Mouse (Mus musculus) heart, embryonic 13.5 days (tissue): Measurements from ENCODE around the gene Fam83e. TPM values are rescaled to one million over a fixed set of nuclear protein-coding genes. Genes with fewer than 3 reads are reported as not detected.
A peak's percentile ranks its signal among the peaks of the same experiment; 100 is the strongest.

ENCODE experiments used
- ATAC-seq: fragments of 200-750 bp; cut with Nextera tagmentation; 2 replicates; pipeline ENCODE4 v1.8.0; 2017; ENCODE audit warnings: moderate TSS enrichment; ENCODE audit not compliant: insufficient number of reproducible peaks, low FRiP score, low TSS enrichment; ENCODE audit errors: extremely low read depth
- H3K27ac ChIP-seq: fragments of 300-500 bp; sonication (generic); replicated peaks from 2 replicates; pipeline ENCODE4 v1.5.1; 2015; ENCODE audit warnings: moderate library complexity, mild to moderate bottlenecking, inconsistent platforms
- H3K27me3 ChIP-seq: fragments of 300-500 bp; sonication (generic); replicated peaks from 2 replicates; pipeline ENCODE4 v1.6.1; 2015; ENCODE audit warnings: mild to moderate bottlenecking, inconsistent platforms
- H3K36me3 ChIP-seq: fragments of 300-500 bp; sonication (generic); 2 replicates; pipeline ENCODE4 v1.6.1; 2015; ENCODE audit warnings: mild to moderate bottlenecking, inconsistent platforms
- H3K4me1 ChIP-seq: fragments of 300-500 bp; sonication (generic); 2 replicates; pipeline ENCODE4 v1.6.1; 2015; ENCODE audit warnings: inconsistent platforms
- H3K4me2 ChIP-seq: fragments of 300-500 bp; sonication (generic); 2 replicates; pipeline ENCODE4 v1.6.1; 2015; ENCODE audit warnings: inconsistent platforms, mild to moderate bottlenecking, moderate library complexity
- H3K4me3 ChIP-seq: fragments of 300-500 bp; sonication (generic); 2 replicates; pipeline ENCODE4 v1.5.1; 2015; ENCODE audit warnings: moderate library complexity, mild to moderate bottlenecking, inconsistent platforms
- H3K9ac ChIP-seq: fragments of 300-500 bp; sonication (generic); 2 replicates; pipeline ENCODE4 v1.6.1; 2015; ENCODE audit warnings: inconsistent platforms, mild to moderate bottlenecking, moderate library complexity
- H3K9me3 ChIP-seq: fragments of 300-500 bp; sonication (generic); 2 replicates; pipeline ENCODE4 v1.6.1; 2016; ENCODE audit warnings: inconsistent platforms
- WGBS: fragments of 180-500 bp; shearing (Covaris S2); methylation state at CpG from one replicate; pipeline ENCODE4 v1.1.7; 2015; ENCODE audit warnings: mixed read lengths; 5-methylcytosine and 5-hydroxymethylcytosine counted together
- polyA plus RNA-seq: library from polyadenylated mRNA; unstranded; fragments of >200 nt; fragmentation: Nextera tagmentation; extraction: Ambion mirVana; gene quantifications from 2 replicates; pipeline ENCODE4 v1.2.1, GENCODE M21; 2015

The Fam83e gene
- polyA plus RNA-seq, 1 experiment from 2014 or later: 0.20 TPM

DNA sequence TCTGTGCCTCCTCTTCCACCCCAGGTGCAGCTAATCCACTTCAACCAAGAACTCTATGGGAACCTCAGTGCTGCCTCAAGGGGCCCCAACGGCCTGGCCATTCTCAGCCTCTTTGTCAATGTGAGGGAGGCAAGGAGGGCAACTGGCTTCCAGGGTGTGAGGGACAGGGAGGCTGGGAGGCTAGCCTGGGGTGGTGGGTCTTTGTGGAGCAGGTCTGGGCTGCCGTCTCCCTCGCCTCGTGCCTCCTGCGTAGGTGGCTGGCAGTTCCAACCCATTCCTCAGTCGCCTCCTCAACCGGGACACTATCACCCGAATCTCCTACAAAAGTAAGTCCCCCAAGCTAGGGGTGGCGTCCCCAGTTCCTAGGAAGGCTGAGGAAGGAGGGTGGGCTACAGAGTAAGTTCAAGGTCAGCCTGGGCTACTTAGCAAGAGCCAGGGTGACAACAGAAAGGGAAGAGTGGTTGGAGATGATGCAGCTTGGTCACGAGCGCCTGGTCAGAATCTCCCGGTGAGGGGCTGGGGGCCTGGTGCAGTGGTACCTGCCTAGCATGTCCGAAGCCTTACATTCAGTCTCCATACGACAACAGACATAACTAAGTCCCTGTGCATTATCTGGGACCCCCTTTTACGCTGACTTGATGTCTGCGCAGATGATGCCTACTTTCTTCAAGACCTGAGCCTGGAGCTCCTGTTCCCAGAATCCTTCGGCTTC lies 18.0 kb upstream of the Fam83e start:
- no peak overlapping the region for H3K4me3 ChIP-seq
- H3K4me2 ChIP-seq: peak overlapping the region; percentile 99; the same call in 1 of the 2 replicates
- H3K9ac ChIP-seq: peak overlapping the region; percentile 83; the same call in 1 of the 2 replicates
- H3K4me1 ChIP-seq: peaks cover 62% of the 10 kb centered on the region
- H3K27ac ChIP-seq: no peak overlapping the region
- no peaks in the 10 kb centered on the region for H3K36me3 ChIP-seq
- H3K27me3 ChIP-seq: peaks cover 37% of the 10 kb centered on the region
- ATAC-seq: no peak
- WGBS: 86% methylated on average over 17 of the region's 17 CpGs
- no peaks in the 10 kb centered on the region for H3K9me3 ChIP-seq

- H3K9me3 ChIP-seq: no peaks in the 10 kb centered on the region
- ATAC-seq: no peak
- peaks cover 68% of the 10 kb centered on the region for H3K4me1 ChIP-seq
- H3K27me3 ChIP-seq: peaks cover 31% of the 10 kb centered on the region
- H3K4me3 ChIP-seq: peak overlapping the region; percentile 82
- no peaks in the 10 kb centered on the region for H3K36me3 ChIP-seq
- H3K27ac ChIP-seq: peak overlapping the region; percentile 86
- peak overlapping the region; percentile 83 for H3K9ac ChIP-seq
- peak overlapping the region; percentile 99 for H3K4me2 ChIP-seq
- 40% methylated on average over 12 of the region's 12 CpGs for WGBS
Observed at GRCm38 (mm10) chr7:45703521-45704033, 17.4 kb upstream of the Fam83e start.

- H3K27me3 ChIP-seq: peaks cover 25% of the 10 kb centered on the region
- peak overlapping the region; percentile 82 for H3K4me3 ChIP-seq
- H3K4me1 ChIP-seq: peaks cover 73% of the 10 kb centered on the region
- ATAC-seq: 0 out of 2 replicates have a peak, but pooled peaks have one; percentile 6
- peak overlapping the region; percentile 86 for H3K27ac ChIP-seq
- peak overlapping the region; percentile 99 for H3K4me2 ChIP-seq
- H3K9me3 ChIP-seq: no peaks in the 10 kb centered on the region
- no peaks in the 10 kb centered on the region for H3K36me3 ChIP-seq
- under 1% methylated on average over 13 of the region's 13 CpGs for WGBS
- peak overlapping the region; percentile 83 for H3K9ac ChIP-seq
Observed at GRCm38 (mm10) chr7:45704046-45704559, 16.9 kb upstream of the Fam83e start.

- peaks cover 69% of the 10 kb centered on the region for H3K4me1 ChIP-seq
- H3K36me3 ChIP-seq: peaks cover 4% of the 10 kb centered on the region
- H3K9me3 ChIP-seq: no peaks in the 10 kb centered on the region
- H3K4me3 ChIP-seq: peak within 1 kb of the TSS; percentile 82
- H3K9ac ChIP-seq: peak within 1 kb of the TSS; percentile 91
- under 1% methylated on average over 36 of the region's 36 CpGs for WGBS
- peak within 1 kb of the TSS; percentile 92 for H3K27ac ChIP-seq
- peak within 1 kb of the TSS; percentile 99 for H3K4me2 ChIP-seq
- H3K27me3 ChIP-seq: peaks cover 18% of the 10 kb centered on the region
- ATAC-seq: peak; percentile 79
Observed at GRCm38 (mm10) chr7:45704730-45705442, 16.1 kb upstream of the Fam83e start, which contains the start of gene Dbp. Gene Dbp, plus strand, starts transcription at chr7:45705088.

DNA sequence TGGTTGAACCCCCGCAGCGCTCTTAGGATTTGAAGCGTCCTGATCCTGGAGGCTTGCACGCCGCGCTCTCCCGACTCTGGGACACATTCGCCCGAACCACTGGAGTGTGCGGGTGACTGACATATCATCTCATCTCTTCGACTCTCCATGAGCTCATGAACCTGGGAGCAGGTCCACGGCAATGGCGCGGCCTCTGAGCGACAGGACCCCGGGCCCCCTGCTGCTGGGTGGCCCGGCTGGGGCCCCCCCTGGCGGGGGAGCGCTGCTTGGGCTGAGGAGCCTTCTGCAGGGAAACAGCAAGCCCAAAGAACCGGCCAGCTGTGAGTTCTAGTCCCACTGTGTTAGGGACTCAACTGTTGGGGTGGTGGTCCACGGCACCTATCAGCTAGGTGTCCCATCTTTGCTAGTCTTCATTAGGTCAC lies 15.6 kb upstream of the Fam83e start:
- WGBS: under 1% methylated on average over 21 of the region's 21 CpGs
- peaks cover 10% of the 10 kb centered on the region for H3K36me3 ChIP-seq
- peak overlapping the region; percentile 91 for H3K9ac ChIP-seq
- H3K4me1 ChIP-seq: peaks cover 64% of the 10 kb centered on the region
- H3K27me3 ChIP-seq: peaks cover 12% of the 10 kb centered on the region
- ATAC-seq: no peak
- no peaks in the 10 kb centered on the region for H3K9me3 ChIP-seq
- H3K4me2 ChIP-seq: peak overlapping the region; percentile 99
- H3K27ac ChIP-seq: peak overlapping the region; percentile 92
- peak overlapping the region; percentile 82 for H3K4me3 ChIP-seq

GRCm38 (mm10) chr7:45705873-45706281 lies 15.1 kb upstream of the Fam83e start:
- Histone ChIP-seq H3K4me2 (peak overlapping the region; percentile 99), H3K9ac (peak overlapping the region; percentile 91), H3K27ac (peak overlapping the region; percentile 92), H3K36me3 (peaks cover 14% of the 10 kb centered on the region), H3K9me3 (no peaks in the 10 kb centered on the region), H3K4me3 (peak overlapping the region; percentile 82), H3K27me3 (peaks cover 9% of the 10 kb centered on the region), H3K4me1 (peaks cover 60% of the 10 kb centered on the region)
- WGBS: 0% methylated on average over 7 of the region's 7 CpGs
- ATAC-seq: peak; percentile 11; the same call in 1 of the 2 replicates

DNA sequence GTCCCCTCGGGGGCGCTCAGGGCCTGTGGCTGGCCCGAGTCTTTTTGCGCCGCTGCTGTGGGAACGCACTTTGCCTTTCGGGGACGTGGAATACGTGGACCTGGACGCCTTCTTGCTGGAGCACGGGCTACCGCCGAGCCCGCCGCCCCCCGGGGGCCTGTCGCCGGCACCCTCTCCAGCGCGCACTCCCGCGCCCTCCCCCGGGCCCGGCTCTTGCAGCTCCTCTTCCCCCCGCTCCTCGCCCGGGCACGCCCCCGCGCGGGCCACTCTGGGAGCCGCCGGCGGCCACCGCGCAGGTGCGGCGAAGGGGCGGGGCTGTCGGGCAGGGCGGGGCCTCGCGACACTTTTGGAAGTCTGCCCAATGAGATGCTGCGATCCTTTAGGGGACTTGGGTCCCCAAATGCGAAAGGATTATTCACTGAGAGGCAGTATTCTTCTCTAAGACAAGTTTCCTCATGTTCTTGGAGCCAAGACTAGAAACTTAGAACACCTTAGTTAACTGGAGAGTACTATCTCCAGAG lies 14.2 kb upstream of the Fam83e start:
- ATAC-seq: no peak
- 1% methylated on average over 44 of the region's 45 CpGs for WGBS
- peaks cover 23% of the 10 kb centered on the region for H3K36me3 ChIP-seq
- H3K4me1 ChIP-seq: peaks cover 53% of the 10 kb centered on the region
- H3K9me3 ChIP-seq: no peaks in the 10 kb centered on the region
- peak overlapping the region; percentile 92 for H3K27ac ChIP-seq
- H3K9ac ChIP-seq: peak overlapping the region; percentile 91
- no peaks in the 10 kb centered on the region for H3K27me3 ChIP-seq
- H3K4me2 ChIP-seq: peak overlapping the region; percentile 99
- peak overlapping the region; percentile 82 for H3K4me3 ChIP-seq

DNA sequence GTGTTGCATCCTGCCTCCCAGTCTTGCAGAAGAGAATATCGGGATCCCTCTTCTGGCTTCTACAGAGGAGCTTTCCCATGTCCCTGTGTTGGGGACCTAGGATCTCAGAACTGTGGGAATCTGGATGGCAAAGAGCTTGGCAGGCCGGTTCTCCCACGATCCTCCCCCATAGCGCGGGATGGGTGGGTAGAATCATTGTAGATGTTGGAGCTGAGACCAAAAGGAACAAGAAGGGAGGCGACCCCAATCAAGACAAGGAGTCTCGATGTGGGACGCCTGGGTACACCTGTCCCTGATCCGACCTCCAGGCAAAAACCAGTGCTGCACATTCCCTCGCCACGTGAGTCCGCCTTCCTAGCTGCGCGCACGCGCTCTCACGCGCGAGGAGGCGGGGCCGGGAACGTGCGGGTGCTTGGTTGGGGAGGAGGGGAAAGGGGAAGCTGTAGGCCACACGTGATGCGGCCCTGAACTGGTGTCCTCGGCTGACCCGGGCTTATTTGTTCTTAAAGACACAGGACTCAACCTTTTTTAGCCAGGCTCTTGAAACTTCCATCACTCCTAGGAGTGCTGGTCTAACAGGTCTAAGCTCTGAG lies 13.5 kb upstream of the Fam83e start:
- H3K9me3 ChIP-seq: no peaks in the 10 kb centered on the region
- WGBS: under 1% methylated on average over 27 of the region's 27 CpGs
- no peaks in the 10 kb centered on the region for H3K27me3 ChIP-seq
- H3K27ac ChIP-seq: peak overlapping the region; percentile 92
- H3K4me3 ChIP-seq: peak overlapping the region; percentile 82
- 0 out of 2 replicates have a peak, but pooled peaks have one; percentile 20 for ATAC-seq
- peak overlapping the region; percentile 91 for H3K9ac ChIP-seq
- H3K36me3 ChIP-seq: peaks cover 30% of the 10 kb centered on the region
- H3K4me2 ChIP-seq: peak overlapping the region; percentile 99
- peaks cover 53% of the 10 kb centered on the region for H3K4me1 ChIP-seq

DNA sequence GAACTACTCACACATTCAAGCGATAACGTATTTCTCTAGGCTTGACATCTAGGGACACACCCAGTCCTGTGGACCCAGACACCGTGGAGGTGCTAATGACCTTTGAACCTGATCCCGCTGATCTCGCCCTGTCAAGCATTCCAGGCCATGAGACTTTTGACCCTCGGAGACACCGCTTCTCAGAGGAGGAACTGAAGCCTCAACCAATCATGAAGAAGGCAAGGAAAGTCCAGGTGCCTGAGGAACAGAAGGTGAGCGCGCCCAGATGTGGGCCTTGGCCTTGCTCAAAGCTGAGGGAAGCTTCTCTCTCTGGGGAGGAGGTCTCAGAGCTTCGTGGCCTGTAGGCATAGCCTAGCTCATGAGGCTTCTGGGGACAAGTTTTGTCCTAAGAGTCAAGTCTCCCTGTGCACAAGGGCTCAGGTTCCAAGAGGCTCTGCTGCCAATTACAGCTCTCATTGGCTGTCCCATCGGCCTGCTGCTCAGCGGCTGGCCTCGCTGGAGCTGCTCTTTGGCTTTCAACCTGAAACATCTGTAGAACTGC lies 12.7 kb upstream of the Fam83e start:
- Histone ChIP-seq H3K4me3 (peak overlapping the region; percentile 82), H3K9me3 (no peaks in the 10 kb centered on the region), H3K27ac (0 out of 2 replicates have a peak overlapping the region, but pooled peaks have one; percentile 92), H3K36me3 (peaks cover 38% of the 10 kb centered on the region), H3K4me1 (peaks cover 52% of the 10 kb centered on the region), H3K9ac (peak overlapping the region; percentile 60), H3K4me2 (peak overlapping the region; percentile 99), H3K27me3 (no peaks in the 10 kb centered on the region)
- 43% methylated on average over 13 of the region's 13 CpGs for WGBS
- ATAC-seq: no peak

DNA sequence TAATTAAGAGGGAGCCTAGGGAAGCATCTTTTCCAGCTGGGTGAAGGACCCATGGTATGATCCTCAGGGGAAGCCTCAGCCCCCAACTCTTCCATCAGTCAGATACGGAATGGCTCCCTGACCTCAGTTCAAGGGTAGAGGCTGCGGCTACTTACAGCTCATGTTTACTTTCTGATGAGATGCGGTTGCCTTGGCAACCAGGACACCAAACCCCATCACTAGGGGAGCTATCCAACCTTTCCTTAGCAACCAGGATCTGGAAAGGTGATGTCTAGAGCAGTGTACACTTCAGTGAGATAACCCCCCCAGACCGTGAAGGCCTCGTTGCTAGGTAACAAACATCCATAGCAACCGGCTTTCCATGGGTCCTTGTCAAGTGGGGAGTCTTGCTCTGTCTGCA lies 12.0 kb upstream of the Fam83e start:
- no peak overlapping the region for H3K27ac ChIP-seq
- whole genome bisulfite sequencing: 43% methylated on average over 6 of the region's 6 CpGs

More for the DNA sequence above, 12.0 kb upstream of the Fam83e start:
- Histone ChIP-seq H3K27me3 (no peaks in the 10 kb centered on the region), H3K4me2 (no peak overlapping the region), H3K9me3 (no peaks in the 10 kb centered on the region), H3K9ac (no peak overlapping the region), H3K4me3 (no peak overlapping the region), H3K36me3 (peaks cover 41% of the 10 kb centered on the region), H3K4me1 (peaks cover 46% of the 10 kb centered on the region)
- no peak for ATAC-seq
